18 mouse cellular contexts compared by ENCODE assay signal in genomic region chr8:72190215-72190539, GRCm38 (mm10). TPM values are rescaled to one million over a fixed set of nuclear protein-coding genes. Genes with fewer than 3 reads are reported as not detected.
DNase-seq lines count a peak whose midpoint lies in the region; ATAC-seq and TF ChIP-seq lines count a peak whose summit lies in the region.
"Had no signal": no experiment of that assay in that cellular context is flagged by ENCODE, and none has a peak within 500 bp of the region (broad histone marks: within the 10 kb centered on the region; RNA-seq: fewer than 3 reads in every experiment).

No protein-coding gene starts in this region.

- ATAC-seq in CD4-positive, CD25-positive, alpha-beta regulatory T cell, adult 4 months: peak; percentile 9
- no peak for ATAC-seq in intestine, embryonic 15.5 days
- no peak for ATAC-seq in forebrain, embryonic 12.5 days (ENCODE audit: low FRiP score)
- no peak for ATAC-seq in frontal cortex, adult (ENCODE audit: low TSS enrichment)
- ATAC-seq: forebrain, embryonic 13.5 days had no signal

- H3K4me1 ChIP-seq in lung, adult 2 months (ENCODE audit: control insufficient read depth, insufficient read depth, low read length): no peaks in the 10 kb centered on the region
- no peaks in the 10 kb centered on the region for H3K4me1 ChIP-seq in intestine, embryonic 15.5 days (replicated peaks)
- peaks cover 5% of the 10 kb centered on the region; the same call in 1 of the 2 replicates for H3K4me1 ChIP-seq in small intestine, adult 2 months (ENCODE audit: control insufficient read depth, insufficient read depth, insufficient read length, low read length)
- no peaks in the 10 kb centered on the region for H3K4me1 ChIP-seq in midbrain, embryonic 10.5 days
- H3K4me1 ChIP-seq in forebrain, embryonic 12.5 days: no peaks in the 10 kb centered on the region
- H3K4me1 ChIP-seq: embryonic facial prominence, embryonic 13.5 days; forebrain, embryonic 13.5 days had no signal

- no peak for TF ChIP-seq POLR2A in lung, adult 2 months (IDR thresholded peaks at IDR 0.05; ENCODE audit: borderline replicate concordance, extremely low read depth, low read depth, low read length)
- TF ChIP-seq POLR2A in small intestine, adult 2 months (IDR thresholded peaks at IDR 0.05; ENCODE audit: low read depth, low read length): no peak

- H3K27me3 ChIP-seq in intestine, embryonic 15.5 days (replicated peaks): no peaks in the 10 kb centered on the region
- H3K27me3 ChIP-seq in small intestine, adult 2 months (ENCODE audit: control insufficient read depth, insufficient read depth, low read length): no peaks in the 10 kb centered on the region
- H3K27me3 ChIP-seq in midbrain, embryonic 10.5 days (ENCODE audit: low read depth, poor library complexity, severe bottlenecking): no peaks in the 10 kb centered on the region
- no peaks in the 10 kb centered on the region for H3K27me3 ChIP-seq in forebrain, embryonic 12.5 days
- H3K27me3 ChIP-seq: embryonic facial prominence, embryonic 13.5 days; forebrain, embryonic 13.5 days had no signal

- DNase-seq in lung, adult 2 months: no peak
- no peak for DNase-seq in lung, adult 18-20 months
- no peak for DNase-seq in midbrain, embryonic 10.5 days (ENCODE audit: low spot score)
- DNase-seq: cerebellum, postnatal 36 days; heart, postnatal 4 days; kidney, postnatal 10 days; layer of hippocampus, postnatal 36 days; right cerebral cortex, adult 18-20 months had no signal

- TF ChIP-seq CTCF in lung, adult 2 months (IDR thresholded peaks at IDR 0.05; ENCODE audit: insufficient read depth, low read length): no peak
- TF ChIP-seq CTCF in small intestine, adult 2 months (IDR thresholded peaks at IDR 0.05; ENCODE audit: extremely low read depth, insufficient read length, insufficient replicate concordance, low read depth, low read length): no peak

- H3K9ac ChIP-seq in intestine, embryonic 15.5 days: no peak overlapping the region
- no peak overlapping the region for H3K9ac ChIP-seq in forebrain, embryonic 12.5 days
- H3K9ac ChIP-seq: embryonic facial prominence, embryonic 13.5 days; forebrain, embryonic 13.5 days; lung, embryonic 14.5 days had no signal

- WGBS in lung, adult 2 months: 44% methylated on average over 2 of the region's 2 CpGs
- WGBS in intestine, embryonic 15.5 days: 71% methylated on average over 2 of the region's 2 CpGs
- 22% methylated on average over 2 of the region's 2 CpGs for WGBS in small intestine, adult 2 months
- WGBS in midbrain, embryonic 10.5 days: 82% methylated on average over 2 of the region's 2 CpGs
- WGBS in forebrain, embryonic 12.5 days: 82% methylated on average over 2 of the region's 2 CpGs

- peak overlapping the region; percentile 66; the same call in 1 of the 2 replicates for H3K27ac ChIP-seq in intestine, embryonic 15.5 days
- peak overlapping the region; percentile 71 for H3K27ac ChIP-seq in small intestine, adult 2 months (ENCODE audit: insufficient read depth, low read depth, low read length)
- H3K27ac ChIP-seq in midbrain, embryonic 10.5 days (replicated peaks): no peak overlapping the region
- no peak overlapping the region for H3K27ac ChIP-seq in forebrain, embryonic 12.5 days
- H3K27ac ChIP-seq: embryonic facial prominence, embryonic 13.5 days; forebrain, embryonic 13.5 days had no signal

- no peaks in the 10 kb centered on the region for H3K36me3 ChIP-seq in intestine, embryonic 15.5 days
- H3K36me3 ChIP-seq in small intestine, adult 2 months (ENCODE audit: control insufficient read depth, insufficient read depth, low read length): 0 out of 2 replicates have a peak, but pooled peaks cover 3% of the 10 kb centered on the region
- no peaks in the 10 kb centered on the region for H3K36me3 ChIP-seq in midbrain, embryonic 10.5 days
- no peaks in the 10 kb centered on the region for H3K36me3 ChIP-seq in forebrain, embryonic 12.5 days (replicated peaks)
- H3K36me3 ChIP-seq: embryonic facial prominence, embryonic 13.5 days had no signal

- peak overlapping the region; percentile 47 for H3K4me3 ChIP-seq in lung, adult 2 months (replicated peaks; ENCODE audit: extremely low read depth, low read depth, low read length)
- H3K4me3 ChIP-seq in intestine, embryonic 15.5 days (replicated peaks): 0 out of 2 replicates have a peak overlapping the region, but pooled peaks have one; percentile 14
- peak overlapping the region; percentile 59; the same call in 1 of the 2 replicates for H3K4me3 ChIP-seq in small intestine, adult 2 months (ENCODE audit: low read depth, low read length)
- H3K4me3 ChIP-seq in midbrain, embryonic 10.5 days: no peak overlapping the region
- H3K4me3 ChIP-seq in forebrain, embryonic 12.5 days (replicated peaks): no peak overlapping the region
- H3K4me3 ChIP-seq: embryonic facial prominence, embryonic 13.5 days; forebrain, embryonic 13.5 days had no signal

- H3K4me2 ChIP-seq in intestine, embryonic 15.5 days (replicated peaks): peak overlapping the region; percentile 37
- no peak overlapping the region for H3K4me2 ChIP-seq in forebrain, embryonic 12.5 days
- H3K4me2 ChIP-seq: embryonic facial prominence, embryonic 13.5 days; forebrain, embryonic 13.5 days; lung, embryonic 14.5 days had no signal

- H3K9me3 ChIP-seq in intestine, embryonic 15.5 days: no peaks in the 10 kb centered on the region
- H3K9me3 ChIP-seq in midbrain, embryonic 10.5 days (replicated peaks): no peaks in the 10 kb centered on the region
- H3K9me3 ChIP-seq in forebrain, embryonic 12.5 days: no peaks in the 10 kb centered on the region
- H3K9me3 ChIP-seq: embryonic facial prominence, embryonic 13.5 days; forebrain, embryonic 13.5 days had no signal

RNA-seq across cellular contexts. Expression of gene Hsh2d, which starts 0.7 kb away (rescaled TPM):
- polyA plus RNA-seq in lung, adult 2 months (2012; rRNA removed): 1.6 and 1.8 TPM in 2 replicates
- polyA plus RNA-seq in CD4-positive, CD25-positive, alpha-beta regulatory T cell, adult 4 months (2017; shearing (Covaris generic)): 10 to 100 TPM; 32.1 to 38.1 TPM
- 1.5 and 2.0 TPM in 2 replicates for polyA plus RNA-seq in intestine, embryonic 15.5 days (2015; fragmentation: Nextera tagmentation; extraction: Ambion mirVana)
- 1.4 and 3.3 TPM in 2 replicates for polyA plus RNA-seq in small intestine, adult 2 months (2012; rRNA removed)
- polyA plus RNA-seq in midbrain, embryonic 10.5 days (2016; fragmentation: Nextera tagmentation; extraction: Ambion mirVana): 0.07 TPM in 1 of 2 replicates, not detected in the other
- not detected in 2 replicates for polyA plus RNA-seq in forebrain, embryonic 12.5 days (2016; fragmentation: Nextera tagmentation; extraction: Ambion mirVana)
- polyA plus RNA-seq: embryonic facial prominence, embryonic 13.5 days; forebrain, embryonic 13.5 days; limb, embryonic 11.5 days had no signal

RNA-seq across cellular contexts. Expression of gene Cib3, which starts 22.5 kb away (rescaled TPM):
- polyA plus RNA-seq in lung, adult 2 months (2012; rRNA removed): 0.25 TPM in 1 of 2 replicates, not detected in the other
- polyA plus RNA-seq in CD4-positive, CD25-positive, alpha-beta regulatory T cell, adult 4 months (2017; shearing (Covaris generic)): under 1 TPM in 1 of 2 experiments, not detected in 1; 0.46 TPM
- not detected in 2 replicates for polyA plus RNA-seq in intestine, embryonic 15.5 days (2015; fragmentation: Nextera tagmentation; extraction: Ambion mirVana)
- not detected in 2 replicates for polyA plus RNA-seq in small intestine, adult 2 months (2012; rRNA removed)
- not detected in 2 replicates for polyA plus RNA-seq in midbrain, embryonic 10.5 days (2016; fragmentation: Nextera tagmentation; extraction: Ambion mirVana)
- polyA plus RNA-seq in forebrain, embryonic 12.5 days (2016; fragmentation: Nextera tagmentation; extraction: Ambion mirVana): not detected in 2 replicates
- polyA plus RNA-seq: embryonic facial prominence, embryonic 13.5 days; forebrain, embryonic 13.5 days; limb, embryonic 11.5 days; lung, embryonic 14.5 days had no signal

RNA-seq across cellular contexts. Expression of gene Gm11034, which starts 23.3 kb away (rescaled TPM):
- not detected in 2 replicates for polyA plus RNA-seq in lung, adult 2 months (2012; rRNA removed)
- not detected for polyA plus RNA-seq in CD4-positive, CD25-positive, alpha-beta regulatory T cell, adult 4 months (2017; shearing (Covaris generic))
- not detected in 2 replicates for polyA plus RNA-seq in intestine, embryonic 15.5 days (2015; fragmentation: Nextera tagmentation; extraction: Ambion mirVana)
- not detected in 2 replicates for polyA plus RNA-seq in small intestine, adult 2 months (2012; rRNA removed)
- not detected in 2 replicates for polyA plus RNA-seq in midbrain, embryonic 10.5 days (2016; fragmentation: Nextera tagmentation; extraction: Ambion mirVana)
- not detected in 2 replicates for polyA plus RNA-seq in forebrain, embryonic 12.5 days (2016; fragmentation: Nextera tagmentation; extraction: Ambion mirVana)
- polyA plus RNA-seq: embryonic facial prominence, embryonic 13.5 days; forebrain, embryonic 13.5 days; inflammation-experienced regulatory T-cells, adult 6 months; limb, embryonic 11.5 days; lung, embryonic 14.5 days had no signal

RNA-seq across cellular contexts. Expression of gene Rab8a, which starts 29.2 kb away (rescaled TPM):
- 39.1 and 67.4 TPM in 2 replicates for polyA plus RNA-seq in lung, adult 2 months (2012; rRNA removed)
- 100 to 1,000 TPM; 189 to 208 TPM for polyA plus RNA-seq in CD4-positive, CD25-positive, alpha-beta regulatory T cell, adult 4 months (2017; shearing (Covaris generic))
- 149 and 159 TPM in 2 replicates for polyA plus RNA-seq in intestine, embryonic 15.5 days (2015; fragmentation: Nextera tagmentation; extraction: Ambion mirVana)
- 22.5 and 58.9 TPM in 2 replicates for polyA plus RNA-seq in small intestine, adult 2 months (2012; rRNA removed)
- polyA plus RNA-seq in midbrain, embryonic 10.5 days (2016; fragmentation: Nextera tagmentation; extraction: Ambion mirVana): 133 and 145 TPM in 2 replicates
- 121 and 127 TPM in 2 replicates for polyA plus RNA-seq in forebrain, embryonic 12.5 days (2016; fragmentation: Nextera tagmentation; extraction: Ambion mirVana)

RNA-seq across cellular contexts. Expression of gene Fam32a, which starts 29.4 kb away (rescaled TPM):
- polyA plus RNA-seq in lung, adult 2 months (2012; rRNA removed): 35.9 and 50.0 TPM in 2 replicates
- polyA plus RNA-seq in CD4-positive, CD25-positive, alpha-beta regulatory T cell, adult 4 months (2017; shearing (Covaris generic)): 100 to 1,000 TPM; 102 to 130 TPM
- 70.9 and 72.8 TPM in 2 replicates for polyA plus RNA-seq in intestine, embryonic 15.5 days (2015; fragmentation: Nextera tagmentation; extraction: Ambion mirVana)
- 19.7 and 35.5 TPM in 2 replicates for polyA plus RNA-seq in small intestine, adult 2 months (2012; rRNA removed)
- polyA plus RNA-seq in midbrain, embryonic 10.5 days (2016; fragmentation: Nextera tagmentation; extraction: Ambion mirVana): 75.2 and 83.1 TPM in 2 replicates
- polyA plus RNA-seq in forebrain, embryonic 12.5 days (2016; fragmentation: Nextera tagmentation; extraction: Ambion mirVana): 78.2 and 87.0 TPM in 2 replicates

Comparison
In these comparisons a context has a peak if more than half of its experiments do, and no peak if none do; other contexts are left out.
1. H3K4me3 ChIP-seq: peak in lung, adult 2 months (single experiment), intestine, embryonic 15.5 days (single experiment) and small intestine, adult 2 months (single experiment); none in midbrain, embryonic 10.5 days (single experiment) and forebrain, embryonic 12.5 days (single experiment).
2. H3K27ac ChIP-seq: peak in intestine, embryonic 15.5 days (single experiment) and small intestine, adult 2 months (single experiment); none in midbrain, embryonic 10.5 days (single experiment) and forebrain, embryonic 12.5 days (single experiment).